Mouse (Mus musculus): Measurements from ENCODE around the gene Ms4a18.

GRCm38 (mm10) chr19:11065202-11065875 lies 47.5 kb upstream of the Ms4a18 start:
- no peak for TF ChIP-seq POLR2A (IDR thresholded peaks at IDR 0.05; ENCODE audit: borderline replicate concordance, insufficient read depth, low read length)
- no peak for TF ChIP-seq CTCF (IDR thresholded peaks at IDR 0.05; ENCODE audit: borderline replicate concordance, insufficient read depth, low read depth, low read length)

Data from cerebellum, adult 2 months (tissue).